Mouse (Mus musculus) lung, postnatal 0 days (tissue): ENCODE data around the gene AY074887. TPM values are rescaled to one million over a fixed set of nuclear protein-coding genes. Genes with fewer than 3 reads are reported as not detected.

Experiments
- ATAC-seq: fragments of 200-750 bp; cut with Nextera tagmentation; 2 replicates; pipeline ENCODE4 v1.8.0; 2017; ENCODE audit warnings: moderate library complexity
- DNase-seq: peaks from one replicate; pipeline ENCODE4 v3.0.0-alpha.2; 2016; ENCODE audit warnings: low spot score
- H3K27ac ChIP-seq: fragments of 300-500 bp; sonication (generic); 2 replicates; pipeline ENCODE4 v1.5.1; 2014; ENCODE audit warnings: antibody characterized with exemption, mild to moderate bottlenecking, low read length, mixed read lengths
- H3K27me3 ChIP-seq: fragments of 300-500 bp; sonication (generic); replicated peaks from 2 replicates; pipeline ENCODE4 v1.6.1; 2014; ENCODE audit warnings: low read length, mixed read lengths; ENCODE audit not compliant: insufficient read depth
- H3K36me3 ChIP-seq: fragments of 300-500 bp; sonication (generic); 2 replicates; pipeline ENCODE4 v1.6.1; 2014; ENCODE audit warnings: low read length, mixed read lengths; ENCODE audit not compliant: insufficient read depth
- H3K4me1 ChIP-seq: fragments of 300-500 bp; sonication (generic); 2 replicates; pipeline ENCODE4 v1.6.1; 2014; ENCODE audit warnings: antibody characterized with exemption, low read depth, low read length, mixed read lengths; ENCODE audit not compliant: insufficient read depth
- H3K4me2 ChIP-seq: fragments of 300-500 bp; sonication (generic); replicated peaks from 2 replicates; pipeline ENCODE4 v1.6.1; 2014; ENCODE audit warnings: low read depth, mild to moderate bottlenecking, low read length, moderate library complexity, mixed read lengths
- H3K4me3 ChIP-seq: fragments of 300-500 bp; sonication (generic); 2 replicates; pipeline ENCODE4 v1.5.1; 2014; ENCODE audit warnings: low read depth, low read length
- H3K9ac ChIP-seq: fragments of 300-500 bp; sonication (generic); replicated peaks from 2 replicates; pipeline ENCODE4 v1.6.1; 2014; ENCODE audit warnings: low read depth, mild to moderate bottlenecking
- H3K9me3 ChIP-seq: fragments of 300-500 bp; sonication (generic); 2 replicates; pipeline ENCODE4 v1.6.1; 2016; ENCODE audit warnings: low read length, mixed read lengths
- CTCF ChIP-seq: IDR thresholded peaks from 2 replicates; pipeline ENCODE4 v1.5.1; 2016; ENCODE audit warnings: antibody characterized with exemption, mild to moderate bottlenecking
- EP300 ChIP-seq: IDR thresholded peaks from 2 replicates; pipeline ENCODE4 v1.6.1; 2016; ENCODE audit warnings: antibody characterized with exemption, mild to moderate bottlenecking, control low read depth
- WGBS: fragments of 180-500 bp; shearing (Covaris S2); extraction: QIAGEN DNeasy Blood & Tissue Kit; methylation state at CpG from one replicate; pipeline ENCODE4 v1.1.7; 2014; 5-methylcytosine and 5-hydroxymethylcytosine counted together
- polyA plus RNA-seq: library from polyadenylated mRNA; unstranded; fragments of >200 nt; fragmentation: Nextera tagmentation; extraction: Ambion mirVana; gene quantifications from 2 replicates; pipeline ENCODE4 v1.2.1, GENCODE M21; 2015

AY074887 gene
- polyA plus RNA-seq = 0.74 and 0.75 TPM in 2 replicates

- peak within 1 kb of the TSS; percentile 74 for H3K4me2 ChIP-seq
- whole genome bisulfite sequencing = 2% methylated on average over 49 of the region's 65 CpGs
- H3K9ac ChIP-seq = peak within 1 kb of the TSS; percentile 75
- DNase-seq = peak; percentile 97
- peak within 1 kb of the TSS; percentile 85 for H3K27ac ChIP-seq
- H3K4me1 ChIP-seq = peaks cover 7% of the 10 kb centered on the region; the same call in 1 of the 2 replicates
- H3K4me3 ChIP-seq = peak within 1 kb of the TSS; percentile 90
- peak; percentile 100 for ATAC-seq
- TF ChIP-seq CTCF (no peak), EP300 (no peak)
- H3K9me3 ChIP-seq = no peaks in the 10 kb centered on the region
- H3K36me3 ChIP-seq = peaks cover 12% of the 10 kb centered on the region; the same call in 1 of the 2 replicates
- no peaks in the 10 kb centered on the region for H3K27me3 ChIP-seq
Measured at GRCm38 (mm10) chr9:54950575-54951321, at the start of gene AY074887, which contains the start of gene Psma4. Gene AY074887, minus strand, starts transcription at chr9:54950998. Gene Psma4, plus strand, starts transcription at chr9:54950790.

- no peak for DNase-seq
- 62% methylated on average over 3 of the region's 3 CpGs for WGBS
- ATAC-seq = no peak
- H3K27me3 ChIP-seq = no peaks in the 10 kb centered on the region; the same call in 1 of the 2 replicates
- H3K4me3 ChIP-seq = no peak overlapping the region
- H3K4me2 ChIP-seq = no peak overlapping the region
- H3K27ac ChIP-seq = no peak overlapping the region
- no peak overlapping the region for H3K9ac ChIP-seq
- H3K4me1 ChIP-seq = no peaks in the 10 kb centered on the region
- H3K36me3 ChIP-seq = no peaks in the 10 kb centered on the region
- TF ChIP-seq CTCF (no peak), EP300 (no peak)
- H3K9me3 ChIP-seq = no peaks in the 10 kb centered on the region
Measured at GRCm38 (mm10) chr9:54995645-54996044, 44.8 kb upstream of the AY074887 start.

- ATAC-seq (no peak), DNase-seq (no peak)
- Histone ChIP-seq H3K36me3 (no peaks in the 10 kb centered on the region), H3K4me3 (no peak overlapping the region), H3K27me3 (no peaks in the 10 kb centered on the region; the same call in 1 of the 2 replicates), H3K9me3 (no peaks in the 10 kb centered on the region), H3K9ac (no peak overlapping the region), H3K27ac (no peak overlapping the region), H3K4me2 (no peak overlapping the region), H3K4me1 (no peaks in the 10 kb centered on the region)
- WGBS = 57% methylated on average over 3 of the region's 3 CpGs
- TF ChIP-seq CTCF (no peak), EP300 (no peak)
Measured at GRCm38 (mm10) chr9:54994381-54994780, 43.6 kb upstream of the AY074887 start.

- Histone ChIP-seq H3K4me1 (no peaks in the 10 kb centered on the region), H3K4me2 (no peak overlapping the region), H3K4me3 (no peak overlapping the region), H3K9me3 (no peaks in the 10 kb centered on the region), H3K9ac (no peak overlapping the region), H3K27ac (no peak overlapping the region), H3K36me3 (no peaks in the 10 kb centered on the region), H3K27me3 (no peaks in the 10 kb centered on the region; the same call in 1 of the 2 replicates)
- ATAC-seq = no peak
- no peak for DNase-seq
- TF ChIP-seq CTCF (no peak), EP300 (no peak)
- WGBS = 63% methylated on average over 3 of the region's 3 CpGs
Measured at GRCm38 (mm10) chr9:54990362-54990761, 39.6 kb upstream of the AY074887 start.

GRCm38 (mm10) chr9:54982401-54982800, 31.6 kb upstream of the AY074887 start:
- Histone ChIP-seq H3K27ac (no peak overlapping the region), H3K27me3 (peaks cover 12% of the 10 kb centered on the region), H3K9me3 (no peaks in the 10 kb centered on the region), H3K4me3 (no peak overlapping the region), H3K9ac (no peak overlapping the region), H3K36me3 (no peaks in the 10 kb centered on the region), H3K4me1 (no peaks in the 10 kb centered on the region; the same call in 1 of the 2 replicates), H3K4me2 (no peak overlapping the region)
- TF ChIP-seq CTCF = no peak
- no peak for TF ChIP-seq EP300
- DNase-seq = no peak
- no peak for ATAC-seq
- WGBS = 9% methylated on average over 7 of the region's 7 CpGs

- H3K9me3 ChIP-seq = no peaks in the 10 kb centered on the region
- peaks cover 12% of the 10 kb centered on the region for H3K27me3 ChIP-seq
- DNase-seq (peak; percentile 61), ATAC-seq (peak; percentile 75)
- no peak for TF ChIP-seq EP300
- TF ChIP-seq CTCF = no peak
- H3K4me3 ChIP-seq = peak overlapping the region; percentile 56
- H3K4me2 ChIP-seq = peak overlapping the region; percentile 96
- H3K4me1 ChIP-seq = no peaks in the 10 kb centered on the region; the same call in 1 of the 2 replicates
- no peak overlapping the region for H3K27ac ChIP-seq
- under 1% methylated on average over 68 of the region's 85 CpGs for WGBS
- H3K36me3 ChIP-seq = no peaks in the 10 kb centered on the region
- H3K9ac ChIP-seq = no peak overlapping the region
Measured at GRCm38 (mm10) chr9:54981291-54982191, 30.7 kb upstream of the AY074887 start.
